In genomic region chr13:69577181-69577834, GRCm38 (mm10) we compare ENCODE assay signal across 19 mouse cellular contexts. TPM values are rescaled to one million over a fixed set of nuclear protein-coding genes. Genes with fewer than 3 reads are reported as not detected.
DNase-seq lines count a peak whose midpoint lies in the region; ATAC-seq and TF ChIP-seq lines count a peak whose summit lies in the region.
"Had no signal": no experiment of that assay in that cellular context is flagged by ENCODE, and none has a peak within 500 bp of the region (broad histone marks: within the 10 kb centered on the region; RNA-seq: fewer than 3 reads in every experiment).

No protein-coding gene starts in this region.

- H3K36me3 ChIP-seq in kidney, adult 2 months (ENCODE audit: control insufficient read depth, insufficient read depth, low read length), result no peaks in the 10 kb centered on the region
- H3K36me3 ChIP-seq in liver, postnatal 0 days (replicated peaks; ENCODE audit: insufficient read depth, low read length), result no peaks in the 10 kb centered on the region
- no peaks in the 10 kb centered on the region for H3K36me3 ChIP-seq in liver, embryonic 12.5 days
- H3K36me3 ChIP-seq in stomach, postnatal 0 days (ENCODE audit: control insufficient read depth, insufficient read depth, low read length), result no peaks in the 10 kb centered on the region
- H3K36me3 ChIP-seq: embryonic facial prominence, embryonic 12.5 days; embryonic facial prominence, embryonic 15.5 days; heart, embryonic 10.5 days; heart, embryonic 13.5 days had no signal

- TF ChIP-seq POLR2A in kidney, adult 2 months (IDR thresholded peaks at IDR 0.05; ENCODE audit: low read depth, low read length), result no peak

- peak; percentile 24 for DNase-seq in cerebellum, adult 9-11 months
- peak; percentile 41 for DNase-seq in kidney, adult 2 months
- DNase-seq in kidney, adult 9 months, result no peak
- peak; percentile 55 for DNase-seq in liver, postnatal 0 days
- no peak for DNase-seq in stomach, postnatal 0 days (ENCODE audit: low spot score)
- DNase-seq: forebrain, postnatal 0 days; gastrocnemius, adult 2 months had no signal

- H3K9ac ChIP-seq in liver, postnatal 0 days (replicated peaks), result no peak overlapping the region
- H3K9ac ChIP-seq in liver, embryonic 12.5 days, result no peak overlapping the region
- H3K9ac ChIP-seq in stomach, postnatal 0 days (ENCODE audit: low read length), result no peak overlapping the region
- H3K9ac ChIP-seq: embryonic facial prominence, embryonic 12.5 days; embryonic facial prominence, embryonic 15.5 days; forebrain, postnatal 0 days; heart, embryonic 13.5 days; hindbrain, embryonic 14.5 days had no signal

- no peak for TF ChIP-seq EP300 in liver, postnatal 0 days (IDR thresholded peaks at IDR 0.05; ENCODE audit: low read depth)
- no peak for TF ChIP-seq EP300 in stomach, postnatal 0 days (optimal IDR thresholded peaks at IDR 0.05)

- no peaks in the 10 kb centered on the region for H3K27me3 ChIP-seq in kidney, adult 2 months (replicated peaks; ENCODE audit: control insufficient read depth, insufficient read depth, low read length)
- no peaks in the 10 kb centered on the region for H3K27me3 ChIP-seq in liver, postnatal 0 days (ENCODE audit: insufficient read depth, low read length)
- H3K27me3 ChIP-seq in liver, embryonic 12.5 days (replicated peaks), result no peaks in the 10 kb centered on the region
- H3K27me3 ChIP-seq in stomach, postnatal 0 days (ENCODE audit: control insufficient read depth, insufficient read depth, low read length), result no peaks in the 10 kb centered on the region
- H3K27me3 ChIP-seq: embryonic facial prominence, embryonic 12.5 days; embryonic facial prominence, embryonic 15.5 days; heart, embryonic 13.5 days had no signal

- WGBS in kidney, adult 2 months, result 79% methylated on average over 16 of the region's 16 CpGs
- WGBS in liver, postnatal 0 days (ENCODE audit: insufficient replicate concordance), result 75% methylated on average over 16 of the region's 16 CpGs
- 82% methylated on average over 16 of the region's 16 CpGs for WGBS in liver, embryonic 12.5 days (ENCODE audit: insufficient replicate concordance)
- 87% methylated on average over 16 of the region's 16 CpGs for WGBS in stomach, postnatal 0 days

- no peak for TF ChIP-seq CTCF in kidney, adult 2 months (conservative IDR thresholded peaks at IDR 0.05; ENCODE audit: insufficient read depth, insufficient read length, low read depth, low read length)
- no peak for TF ChIP-seq CTCF in liver, postnatal 0 days (IDR thresholded peaks at IDR 0.05; ENCODE audit: low read depth)
- no peak for TF ChIP-seq CTCF in stomach, postnatal 0 days (IDR thresholded peaks at IDR 0.05; ENCODE audit: low read depth)

- no peak overlapping the region for H3K4me2 ChIP-seq in liver, postnatal 0 days (ENCODE audit: low read depth, low read length)
- no peak overlapping the region for H3K4me2 ChIP-seq in liver, embryonic 12.5 days
- no peak overlapping the region for H3K4me2 ChIP-seq in stomach, postnatal 0 days (replicated peaks; ENCODE audit: low read depth)
- H3K4me2 ChIP-seq: embryonic facial prominence, embryonic 12.5 days; embryonic facial prominence, embryonic 15.5 days; heart, embryonic 13.5 days; hindbrain, embryonic 14.5 days had no signal

- H3K4me3 ChIP-seq in kidney, adult 2 months (ENCODE audit: insufficient read depth, low read depth, low read length), result no peak overlapping the region
- no peak overlapping the region for H3K4me3 ChIP-seq in liver, postnatal 0 days (ENCODE audit: low read depth, low read length)
- no peak overlapping the region for H3K4me3 ChIP-seq in liver, embryonic 12.5 days
- H3K4me3 ChIP-seq in stomach, postnatal 0 days (ENCODE audit: low read depth, low read length), result no peak overlapping the region
- H3K4me3 ChIP-seq: embryonic facial prominence, embryonic 12.5 days; embryonic facial prominence, embryonic 15.5 days; heart, embryonic 10.5 days; heart, embryonic 13.5 days had no signal

- H3K9me3 ChIP-seq in liver, postnatal 0 days (ENCODE audit: low read length), result no peaks in the 10 kb centered on the region
- no peaks in the 10 kb centered on the region for H3K9me3 ChIP-seq in liver, embryonic 12.5 days (replicated peaks)
- H3K9me3 ChIP-seq in stomach, postnatal 0 days (ENCODE audit: control insufficient read depth, low read length), result no peaks in the 10 kb centered on the region
- H3K9me3 ChIP-seq: embryonic facial prominence, embryonic 12.5 days; embryonic facial prominence, embryonic 15.5 days; heart, embryonic 10.5 days; heart, embryonic 13.5 days had no signal

- H3K4me1 ChIP-seq in kidney, adult 2 months (ENCODE audit: control insufficient read depth, insufficient read depth, low read length), result no peaks in the 10 kb centered on the region
- H3K4me1 ChIP-seq in liver, postnatal 0 days (ENCODE audit: insufficient read depth), result no peaks in the 10 kb centered on the region
- no peaks in the 10 kb centered on the region for H3K4me1 ChIP-seq in liver, embryonic 12.5 days
- no peaks in the 10 kb centered on the region for H3K4me1 ChIP-seq in stomach, postnatal 0 days (replicated peaks; ENCODE audit: control insufficient read depth, insufficient read depth)
- H3K4me1 ChIP-seq: embryonic facial prominence, embryonic 12.5 days; embryonic facial prominence, embryonic 15.5 days; heart, embryonic 10.5 days; heart, embryonic 13.5 days had no signal

- ATAC-seq in cerebellum, adult (ENCODE audit: insufficient number of reproducible peaks, low FRiP score, low TSS enrichment), result no peak
- peak; percentile 97 for ATAC-seq in liver, postnatal 0 days
- no peak for ATAC-seq in liver, embryonic 12.5 days
- ATAC-seq in stomach, postnatal 0 days (ENCODE audit: low FRiP score, low TSS enrichment), result no peak
- ATAC-seq: CD4-positive, CD25-positive, alpha-beta regulatory T cell, adult 4 months; forebrain, embryonic 14.5 days; forebrain, postnatal 0 days; hindbrain, postnatal 0 days; inflammation-experienced regulatory T-cells, adult 6 months; intestine, embryonic 16.5 days had no signal

- no peak overlapping the region for H3K27ac ChIP-seq in kidney, adult 2 months (ENCODE audit: insufficient read depth, low read depth, low read length)
- H3K27ac ChIP-seq in liver, postnatal 0 days (ENCODE audit: low read depth), result peak overlapping the region; percentile 29; the same call in 1 of the 2 replicates
- no peak overlapping the region for H3K27ac ChIP-seq in liver, embryonic 12.5 days
- no peak overlapping the region for H3K27ac ChIP-seq in stomach, postnatal 0 days (replicated peaks)
- H3K27ac ChIP-seq: embryonic facial prominence, embryonic 12.5 days; embryonic facial prominence, embryonic 15.5 days; gastrocnemius, adult 2 months; heart, embryonic 10.5 days; heart, embryonic 13.5 days; hindbrain, embryonic 14.5 days; hindbrain, postnatal 0 days had no signal

RNA-seq across cellular contexts. Expression of gene Srd5a1, which starts 33.9 kb away (rescaled TPM):
- polyA plus RNA-seq in kidney, adult 2 months (2012; rRNA removed), result 13.9 and 15.7 TPM in 2 replicates
- 4.7 and 5.2 TPM in 2 replicates for polyA plus RNA-seq in liver, postnatal 0 days (2015; fragmentation: Nextera tagmentation; extraction: Ambion mirVana)
- 5.2 and 6.0 TPM in 2 replicates for polyA plus RNA-seq in liver, embryonic 12.5 days (2016; fragmentation: Nextera tagmentation; extraction: Ambion mirVana)
- polyA plus RNA-seq in stomach, postnatal 0 days (2015; fragmentation: Nextera tagmentation; extraction: Ambion mirVana), result 27.8 and 29.4 TPM in 2 replicates

RNA-seq across cellular contexts. Expression of gene Tent4a, which starts 42.9 kb away (rescaled TPM):
- 15.8 and 16.7 TPM in 2 replicates for polyA plus RNA-seq in kidney, adult 2 months (2012; rRNA removed)
- polyA plus RNA-seq in liver, postnatal 0 days (2015; fragmentation: Nextera tagmentation; extraction: Ambion mirVana), result 1.9 and 2.4 TPM in 2 replicates
- polyA plus RNA-seq in liver, embryonic 12.5 days (2016; fragmentation: Nextera tagmentation; extraction: Ambion mirVana), result 2.9 and 3.0 TPM in 2 replicates
- 2.6 and 3.1 TPM in 2 replicates for polyA plus RNA-seq in stomach, postnatal 0 days (2015; fragmentation: Nextera tagmentation; extraction: Ambion mirVana)

RNA-seq across cellular contexts. Expression of gene Nsun2, which starts 43.8 kb away (rescaled TPM):
- polyA plus RNA-seq in kidney, adult 2 months (2012; rRNA removed), result 47.9 and 51.6 TPM in 2 replicates
- polyA plus RNA-seq in liver, postnatal 0 days (2015; fragmentation: Nextera tagmentation; extraction: Ambion mirVana), result 46.0 and 47.5 TPM in 2 replicates
- polyA plus RNA-seq in liver, embryonic 12.5 days (2016; fragmentation: Nextera tagmentation; extraction: Ambion mirVana), result 184 and 189 TPM in 2 replicates
- 68.6 and 69.7 TPM in 2 replicates for polyA plus RNA-seq in stomach, postnatal 0 days (2015; fragmentation: Nextera tagmentation; extraction: Ambion mirVana)

Comparison
In these comparisons a context has a peak if more than half of its experiments do, and no peak if none do; other contexts are left out.
1. DNase-seq: peak in cerebellum, adult 9-11 months (single experiment), kidney, adult 2 months (single experiment) and liver, postnatal 0 days (single experiment); none in kidney, adult 9 months (single experiment) and stomach, postnatal 0 days (single experiment).